Mouse (Mus musculus) ovary, postnatal 14 days (tissue): Measurements from ENCODE around the gene Samd4.
A peak's percentile ranks its signal among the peaks of the same experiment; 100 is the strongest.

Source experiments
- DNase-seq: peaks from one replicate; pipeline ENCODE4 v3.0.0; 2022; ENCODE audit warnings: low spot score

Samd4 gene

GRCm38 (mm10) chr14:46908858-46909257, 26.2 kb downstream of the Samd4 start:
- DNase-seq: no peak

- no peak for DNase-seq
Observed at GRCm38 (mm10) chr14:46912496-46912895, 29.8 kb downstream of the Samd4 start.

GRCm38 (mm10) chr14:46914356-46914755, 31.7 kb downstream of the Samd4 start:
- peak; percentile 15 for DNase-seq

- no peak for DNase-seq
Observed at GRCm38 (mm10) chr14:46915555-46915954, 32.9 kb downstream of the Samd4 start.

GRCm38 (mm10) chr14:46916581-46916980, 33.9 kb downstream of the Samd4 start:
- no peak for DNase-seq

- DNase-seq: no peak
Observed at GRCm38 (mm10) chr14:46917136-46917535, 34.5 kb downstream of the Samd4 start.

DNA sequence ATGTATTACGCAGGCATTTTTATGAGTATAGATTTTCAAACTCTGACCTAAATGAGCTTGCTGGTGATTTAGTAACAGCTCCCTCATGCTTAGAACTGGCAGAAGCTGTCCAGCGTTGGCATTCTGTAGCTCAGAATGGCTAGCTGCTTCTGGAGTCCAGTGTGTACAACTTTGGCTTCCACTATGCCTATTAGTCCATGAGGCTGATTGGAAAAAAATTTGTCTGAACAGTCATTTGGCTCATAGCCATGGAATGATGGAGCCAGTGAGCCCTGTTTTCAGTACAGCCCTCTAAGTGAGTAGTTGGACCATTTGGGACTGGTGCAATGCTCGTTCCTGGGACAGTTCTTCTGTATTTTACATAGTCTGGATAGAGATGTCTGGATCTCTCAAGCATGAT, 34.9 kb downstream of the Samd4 start:
- no peak for DNase-seq

DNA sequence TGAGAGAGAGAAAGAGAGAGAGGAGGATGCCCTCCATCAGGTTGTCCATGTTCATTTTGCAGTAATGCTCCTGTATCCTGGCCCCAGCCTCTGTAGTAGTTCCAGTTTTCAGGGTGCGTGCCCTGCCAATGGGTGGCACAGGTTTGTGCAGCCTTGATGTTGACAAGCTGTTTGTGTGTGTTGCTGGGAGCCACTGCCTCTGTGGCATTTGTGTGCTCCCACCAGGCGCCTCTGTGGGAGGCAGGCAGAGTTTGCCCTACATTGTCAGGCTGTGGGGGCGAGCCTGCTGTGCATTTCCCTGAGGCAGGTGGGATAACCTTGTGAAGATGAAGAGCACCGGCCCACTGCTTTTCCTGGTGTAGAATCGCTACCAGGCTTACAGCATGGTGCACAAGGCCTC, 37.8 kb downstream of the Samd4 start:
- DNase-seq: no peak

- DNase-seq: no peak
Observed at GRCm38 (mm10) chr14:46921178-46921975, 38.7 kb downstream of the Samd4 start.

- no peak for DNase-seq
Observed at GRCm38 (mm10) chr14:46923931-46924330, 41.3 kb downstream of the Samd4 start.

- DNase-seq: no peak
Observed at GRCm38 (mm10) chr14:46924422-46924821, 41.8 kb downstream of the Samd4 start.

GRCm38 (mm10) chr14:46928556-46928955, 45.9 kb downstream of the Samd4 start:
- no peak for DNase-seq

DNA sequence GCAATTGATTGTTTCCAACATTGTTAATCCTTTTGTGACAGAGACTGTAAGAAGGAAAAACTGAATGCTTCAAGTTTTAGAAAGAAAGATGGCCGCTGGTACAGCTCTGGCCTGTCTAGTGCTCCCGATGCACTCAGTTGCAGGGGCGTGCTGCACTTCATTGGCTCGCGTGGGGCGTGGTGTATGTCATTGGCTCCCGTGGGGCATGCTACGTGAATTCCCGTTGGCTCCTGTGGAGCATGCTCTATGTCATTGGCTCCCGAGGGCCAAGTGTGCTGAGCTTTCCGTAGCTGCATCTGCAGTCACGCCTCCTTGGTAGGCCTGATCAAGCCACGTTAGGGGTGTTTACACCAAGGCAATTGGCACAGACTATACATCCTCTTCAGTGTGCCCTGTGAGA, 49.5 kb downstream of the Samd4 start:
- DNase-seq: no peak

DNA sequence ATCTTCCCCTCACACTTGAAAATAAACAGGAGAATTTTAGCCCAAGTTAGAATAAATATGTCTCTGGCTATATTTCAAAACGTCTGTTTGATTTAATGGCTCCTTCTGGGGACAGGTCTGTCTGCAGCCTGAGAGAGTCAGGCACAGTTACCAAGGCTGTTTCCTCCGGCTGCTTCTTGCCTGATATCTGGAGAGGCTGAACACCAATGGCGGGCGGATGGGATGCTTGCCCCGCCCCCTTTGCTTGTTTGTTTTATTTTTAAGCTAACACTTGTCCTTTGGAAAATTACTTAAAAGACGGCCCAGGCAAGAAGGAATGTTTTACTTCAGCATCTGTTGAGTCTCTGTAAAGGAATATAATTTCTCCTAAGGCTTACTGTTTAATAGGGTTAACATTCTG, 50.1 kb downstream of the Samd4 start:
- DNase-seq: no peak

DNA sequence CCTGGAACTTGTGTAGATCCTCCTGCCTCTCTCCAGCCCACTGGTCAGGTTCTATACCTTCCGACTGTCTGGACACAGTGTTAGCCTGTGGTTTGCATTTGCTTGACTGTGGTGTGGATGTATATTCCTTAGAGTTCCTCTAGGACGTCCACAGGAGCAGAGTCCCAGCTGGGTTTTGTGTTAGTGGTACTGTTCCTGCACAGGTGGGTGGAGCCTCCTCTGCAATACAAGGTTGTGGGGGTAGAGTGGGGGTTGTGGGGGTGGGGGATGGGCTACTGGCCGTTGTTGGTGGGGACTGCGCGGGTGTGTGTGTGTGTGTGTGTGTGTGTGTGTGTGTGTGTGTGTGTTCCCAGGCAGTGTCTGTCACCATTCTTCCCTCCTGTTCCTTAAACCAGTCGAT, 58.4 kb downstream of the Samd4 start:
- no peak for DNase-seq

DNA sequence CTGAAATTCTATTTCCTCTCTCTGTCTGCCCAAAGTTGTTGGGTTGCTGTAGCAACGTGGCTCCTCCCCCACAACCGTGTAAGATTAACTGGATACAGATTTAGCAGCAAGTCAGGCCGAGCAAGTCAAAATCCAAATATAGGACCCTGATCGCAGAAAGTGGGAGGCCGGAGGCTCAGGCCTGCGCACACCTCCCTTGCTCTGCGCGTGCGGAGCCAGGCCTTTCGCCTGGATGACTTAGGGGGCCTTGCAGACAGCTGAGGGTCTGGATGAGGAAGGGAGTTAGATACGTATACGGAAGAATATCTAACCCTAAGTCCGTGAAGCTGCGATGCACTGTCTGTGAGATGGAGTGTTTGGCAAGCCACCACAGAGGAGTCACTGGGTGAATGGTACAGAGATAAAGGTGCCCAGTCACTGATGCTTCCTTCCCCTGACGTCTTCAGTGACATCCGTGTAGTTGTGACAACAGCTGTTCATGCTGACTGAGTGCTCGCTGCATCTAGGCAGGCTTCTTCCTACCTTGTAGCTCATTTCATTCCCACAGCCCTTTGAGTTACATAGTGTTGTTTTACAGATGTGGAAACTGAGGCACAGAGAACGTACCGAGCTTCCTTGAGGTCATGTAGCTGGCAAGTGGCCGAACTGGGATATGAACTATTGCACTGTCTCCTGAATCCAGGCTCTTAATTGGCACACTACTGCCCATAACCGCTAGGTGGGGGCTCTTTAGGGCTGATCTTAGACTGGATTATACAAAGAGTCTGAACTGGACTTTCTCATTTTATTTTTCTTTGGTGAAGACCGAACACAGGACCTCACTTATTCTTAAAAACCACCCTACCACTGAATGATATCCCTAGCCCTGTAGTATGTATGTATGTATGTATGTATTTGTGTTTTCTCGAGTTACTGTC, 59.5 kb downstream of the Samd4 start:
- DNase-seq: no peak

DNA sequence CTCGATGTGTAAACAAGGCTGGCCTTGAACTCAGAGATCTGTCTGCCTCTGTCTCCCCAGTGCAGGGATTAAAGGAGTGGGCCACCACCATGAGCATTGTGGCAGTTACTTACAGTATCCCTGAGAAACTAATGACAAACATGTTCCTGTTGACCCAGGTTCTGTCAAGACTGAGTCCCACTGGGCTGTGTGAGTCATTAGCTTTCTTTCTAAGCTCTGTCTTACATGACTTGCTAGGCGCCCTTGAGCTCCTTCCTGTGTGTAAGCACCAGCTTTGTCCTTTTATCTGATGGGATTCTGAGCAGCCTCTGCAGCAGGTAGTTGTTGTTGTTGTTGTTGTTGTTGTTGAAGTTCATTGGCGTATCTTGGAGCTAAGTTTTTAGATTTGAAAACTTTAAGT, 61.8 kb downstream of the Samd4 start:
- no peak for DNase-seq

- no peak for DNase-seq
Observed at GRCm38 (mm10) chr14:46945903-46946490, 63.3 kb downstream of the Samd4 start.

DNA sequence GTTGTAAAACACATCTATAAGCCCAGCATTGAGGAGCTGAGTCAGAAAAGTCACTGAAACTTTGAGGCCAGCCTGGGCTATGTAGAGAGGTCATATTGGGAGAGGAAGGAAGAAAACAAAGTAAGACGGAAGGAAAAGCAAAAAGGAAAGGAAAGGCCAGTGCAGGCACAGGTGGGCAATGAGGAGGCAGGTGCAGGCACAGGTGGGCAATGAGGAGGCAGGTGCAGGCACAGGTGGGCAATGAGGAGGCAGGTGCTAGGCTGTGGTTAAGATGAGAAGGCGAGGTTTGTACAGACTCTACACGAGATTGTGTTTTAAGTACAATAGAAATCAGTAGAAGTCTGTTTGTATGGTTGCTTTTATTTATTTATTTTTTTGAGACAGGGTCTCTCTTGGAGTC, 65.0 kb downstream of the Samd4 start:
- no peak for DNase-seq

DNA sequence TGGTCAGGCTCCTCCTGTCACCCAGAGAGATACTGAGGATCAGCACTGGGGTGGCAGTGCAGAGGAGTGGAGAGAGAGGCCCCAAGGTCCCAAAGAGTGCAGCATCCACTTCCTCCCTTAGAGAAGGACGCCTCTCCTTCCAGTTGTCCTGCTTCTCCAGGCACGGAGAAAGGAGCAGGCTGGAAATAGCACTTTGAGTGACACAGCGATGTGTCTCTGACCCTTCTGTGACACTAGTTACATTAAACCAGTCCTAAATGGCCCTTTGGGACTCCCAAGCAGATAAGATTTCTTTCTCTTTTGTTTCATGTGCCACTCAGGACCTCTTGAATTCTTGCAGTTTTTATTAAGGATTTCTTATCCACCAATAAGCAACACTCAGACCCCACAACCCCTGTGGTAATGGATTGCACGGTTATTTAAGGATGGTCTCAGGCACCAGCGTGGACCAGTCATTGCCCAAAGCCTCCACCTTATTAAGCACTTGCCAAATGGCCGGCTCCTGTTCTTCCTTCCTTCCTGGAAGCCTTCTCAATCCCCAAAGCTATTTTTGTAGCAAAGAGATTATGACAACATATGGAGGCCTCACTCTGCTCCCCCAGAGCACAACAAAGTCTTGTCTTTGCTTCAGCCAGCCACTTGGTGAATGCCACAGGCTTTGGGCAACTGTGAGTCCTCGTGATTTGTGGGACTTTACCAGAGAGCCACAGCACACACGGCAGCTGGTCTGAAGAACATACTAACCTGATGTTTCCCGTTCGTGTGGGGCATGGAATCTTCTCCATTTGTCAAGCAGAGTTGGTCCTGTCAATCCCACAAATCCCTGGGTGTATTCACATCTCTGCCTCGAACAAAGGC, 68.1 kb downstream of the Samd4 start:
- no peak for DNase-seq

GRCm38 (mm10) chr14:46952264-46952663, 69.6 kb downstream of the Samd4 start:
- no peak for DNase-seq

- no peak for DNase-seq
Observed at GRCm38 (mm10) chr14:46955109-46955508, 72.5 kb downstream of the Samd4 start.
